Mouse (Mus musculus) spleen, postnatal 4 days (tissue): ENCODE results near the gene Stk11.

Experiments used
- DNase-seq, 2 experiments: peaks; one replicate each; pipeline ENCODE4 v3.0.0; 2022; ENCODE audit warnings: low spot score in 2 of 2

Gene Stk11

DNA sequence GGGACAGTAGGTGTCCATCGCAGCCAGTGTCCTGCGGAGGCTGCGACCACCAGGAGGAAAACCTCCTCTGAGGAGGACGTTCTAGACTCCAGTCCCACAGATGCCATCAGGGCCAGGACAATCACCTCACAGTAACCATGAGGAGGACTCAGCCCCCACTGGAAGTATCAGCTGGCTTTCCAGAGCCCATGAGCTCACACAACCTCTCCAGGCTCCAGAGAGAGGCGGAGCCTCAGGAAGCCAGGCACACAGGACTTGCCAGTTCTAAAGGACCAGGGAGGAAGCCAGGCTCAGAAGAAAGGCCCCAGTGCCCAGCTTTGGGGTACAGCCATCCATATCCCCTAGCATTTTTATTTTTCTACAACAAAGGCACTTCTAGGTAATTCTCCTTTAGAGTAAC is 20.1 kb upstream of the Stk11 start:
- no peak for DNase-seq

DNA sequence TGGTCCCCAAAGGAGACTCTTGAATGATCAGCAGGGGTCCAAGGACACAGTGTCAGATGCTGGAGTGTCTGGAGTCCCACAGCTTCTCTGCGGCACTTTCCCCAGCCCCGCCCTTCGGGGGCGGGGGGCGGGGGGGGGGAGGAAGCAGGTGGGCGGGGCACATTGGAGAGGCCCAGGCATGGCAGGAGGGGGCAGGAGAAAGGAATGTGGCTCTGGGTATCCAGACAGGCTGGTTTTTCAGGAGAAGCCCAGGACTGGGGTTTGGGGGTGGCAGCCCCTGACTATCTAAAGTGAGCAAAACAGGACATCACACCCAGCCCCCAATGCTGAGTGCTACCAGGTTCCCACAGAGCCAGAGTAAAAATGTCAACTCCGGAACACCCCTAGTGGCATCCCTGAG is 18.3 kb upstream of the Stk11 start:
- no peak for DNase-seq

DNA sequence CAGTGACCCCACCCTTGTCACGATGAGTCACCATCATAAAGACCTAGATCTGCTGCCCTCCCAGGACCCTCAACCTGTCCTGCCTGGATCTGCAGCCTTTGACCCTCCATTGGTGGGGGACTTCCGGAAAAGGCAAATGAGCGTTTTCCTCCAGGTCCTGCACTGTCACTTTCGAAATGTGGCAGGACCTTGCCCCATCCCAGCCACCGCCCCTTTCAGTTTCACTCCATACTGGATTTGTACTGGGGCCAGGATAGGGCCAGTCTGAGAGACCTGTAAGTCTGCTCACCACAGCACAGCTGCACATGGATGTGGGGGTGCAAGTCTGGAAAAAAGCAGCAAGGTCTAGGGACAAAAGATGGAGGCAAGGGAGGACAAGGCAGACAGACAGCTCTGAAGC is 17.0 kb upstream of the Stk11 start:
- DNase-seq = no peak

DNA sequence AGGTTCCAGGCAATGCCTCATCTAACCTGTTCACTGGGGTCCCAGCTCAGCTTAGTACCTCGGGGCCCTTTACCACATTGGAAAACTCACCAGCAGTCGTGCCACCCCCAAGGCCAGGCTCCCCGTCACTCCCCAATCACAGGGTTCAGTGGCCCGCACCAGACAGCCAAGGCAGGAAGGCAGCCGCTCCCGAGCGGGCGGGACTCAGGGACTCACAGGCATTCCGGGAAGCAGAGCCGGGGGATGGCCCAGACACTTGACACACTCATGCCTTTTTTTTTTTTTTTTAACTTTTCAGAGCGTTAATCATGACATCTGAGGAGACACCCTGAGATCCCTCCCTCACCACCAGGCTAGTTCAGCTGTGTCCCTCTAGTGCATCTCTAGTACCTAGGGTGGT is 14.6 kb upstream of the Stk11 start:
- no peak for DNase-seq

DNA sequence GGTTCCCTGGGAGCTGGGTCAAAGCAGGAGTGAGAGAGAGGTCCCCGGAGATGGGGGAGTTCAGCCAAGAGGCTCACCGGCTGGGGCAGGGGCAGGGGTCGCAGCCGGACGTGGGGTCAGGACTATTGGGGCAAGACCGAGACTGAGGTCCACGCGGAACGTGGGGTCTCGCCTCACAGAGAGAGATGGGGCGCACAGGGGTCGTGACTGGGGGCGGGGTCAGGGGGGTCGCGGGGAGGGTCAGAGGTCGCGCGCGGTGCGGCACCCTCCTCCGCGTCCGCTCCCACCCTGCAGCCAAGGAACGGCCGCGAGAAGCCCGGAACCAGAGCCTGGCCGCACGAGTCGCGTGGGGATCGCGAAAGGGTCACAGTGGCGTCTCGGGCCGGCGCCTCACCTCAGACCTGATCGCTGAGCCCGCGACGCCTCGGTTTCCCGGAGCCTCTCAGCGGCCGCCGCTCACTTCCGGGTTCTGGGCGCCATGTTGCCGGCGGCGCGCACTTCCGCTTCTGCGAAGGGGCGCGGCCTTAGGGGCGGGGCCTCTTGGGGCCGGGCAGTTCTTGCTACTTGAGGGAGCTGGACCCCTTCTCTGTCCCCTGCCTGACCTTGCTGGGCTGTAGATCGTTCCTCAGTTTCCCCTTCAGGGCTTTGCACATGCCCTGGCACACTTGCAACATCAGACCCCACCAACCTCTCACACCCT is 13.2 kb upstream of the Stk11 start:
- peak; percentile 92 to 96 for DNase-seq

DNA sequence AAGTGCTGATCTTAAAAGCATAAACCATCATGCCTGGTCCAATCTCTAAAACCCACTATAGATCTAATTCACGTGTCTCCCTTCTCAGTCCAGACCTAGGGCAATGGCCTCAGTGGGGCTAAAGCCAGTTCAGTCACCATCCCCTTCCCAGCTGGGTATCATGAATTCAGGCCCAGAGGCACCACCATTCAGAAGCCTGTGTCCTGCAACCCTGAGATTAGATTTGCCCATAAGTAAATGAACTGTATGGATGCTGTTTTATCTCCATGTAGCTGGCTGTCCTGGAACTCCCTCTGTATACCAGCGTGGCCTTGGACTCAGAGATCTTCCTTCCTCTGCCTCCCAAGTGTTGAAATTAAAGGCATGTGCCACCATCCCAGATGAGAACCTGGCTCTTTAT is 12.6 kb upstream of the Stk11 start:
- DNase-seq = no peak

DNA sequence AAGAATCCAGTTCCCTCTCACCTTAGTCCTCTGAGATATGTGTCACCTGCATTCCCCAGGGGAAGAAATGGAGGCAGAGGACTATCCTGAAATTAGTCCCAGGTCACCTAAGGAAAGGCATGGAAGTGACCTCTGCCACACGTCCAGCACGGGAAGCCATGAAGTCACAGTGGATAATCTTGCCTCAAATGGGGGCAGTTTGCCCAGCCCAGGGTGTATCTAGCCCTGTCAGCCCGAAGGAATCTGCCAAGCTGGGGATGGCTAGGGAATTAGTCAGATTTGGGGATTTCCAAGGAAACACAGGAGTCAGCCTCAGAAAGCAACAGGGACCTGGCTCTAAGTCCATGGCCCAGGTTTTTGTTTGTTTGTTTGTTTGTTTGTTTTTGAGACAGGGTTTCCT is 11.4 kb upstream of the Stk11 start:
- DNase-seq = no peak

DNA sequence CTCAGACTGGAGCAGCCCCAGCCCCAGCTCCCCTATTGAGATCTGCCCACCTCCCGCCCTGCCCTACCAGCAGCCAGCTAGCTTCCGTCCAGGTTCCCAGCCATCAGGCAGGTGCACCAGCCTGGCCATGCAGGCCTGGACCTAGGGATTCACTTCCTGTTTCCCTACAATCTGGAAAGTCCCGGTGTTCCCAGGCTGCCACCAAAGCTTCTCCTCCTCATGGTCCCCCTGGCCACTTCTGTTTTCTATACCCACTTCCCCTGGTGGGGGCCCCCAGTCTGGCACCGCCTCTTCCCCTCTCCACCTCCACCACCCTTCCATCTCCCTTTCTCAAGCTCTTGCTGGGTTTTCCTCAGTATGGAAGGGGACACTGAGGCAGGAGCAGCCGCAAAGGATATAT is 10.1 kb upstream of the Stk11 start, which contains the start of gene Sbno2:
Gene Sbno2 (minus strand): TSS at position 112 of the 400 bp plus-strand sequence.
- peak in 1 of 2 experiments; percentile 57 for DNase-seq

DNA sequence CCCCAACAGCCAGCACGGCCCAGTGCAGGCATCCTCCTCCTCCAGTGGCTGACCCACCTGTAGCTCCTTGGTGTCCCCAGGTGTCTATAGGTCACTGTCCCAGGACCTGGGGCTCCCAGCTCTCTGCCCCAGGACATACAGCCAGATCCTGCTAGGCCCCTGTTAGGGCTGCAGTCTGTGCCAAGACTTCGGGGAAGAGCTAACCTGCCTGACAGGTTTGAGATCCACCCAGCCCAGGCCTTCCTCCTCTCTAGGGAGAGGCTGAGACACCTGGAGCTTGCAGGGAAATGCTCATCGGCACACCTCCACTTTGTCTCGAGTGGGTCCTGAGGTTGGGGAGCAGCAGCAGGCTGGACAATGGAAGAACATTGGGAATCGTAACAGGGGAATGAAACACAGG is 9.7 kb upstream of the Stk11 start:
- DNase-seq = no peak

DNA sequence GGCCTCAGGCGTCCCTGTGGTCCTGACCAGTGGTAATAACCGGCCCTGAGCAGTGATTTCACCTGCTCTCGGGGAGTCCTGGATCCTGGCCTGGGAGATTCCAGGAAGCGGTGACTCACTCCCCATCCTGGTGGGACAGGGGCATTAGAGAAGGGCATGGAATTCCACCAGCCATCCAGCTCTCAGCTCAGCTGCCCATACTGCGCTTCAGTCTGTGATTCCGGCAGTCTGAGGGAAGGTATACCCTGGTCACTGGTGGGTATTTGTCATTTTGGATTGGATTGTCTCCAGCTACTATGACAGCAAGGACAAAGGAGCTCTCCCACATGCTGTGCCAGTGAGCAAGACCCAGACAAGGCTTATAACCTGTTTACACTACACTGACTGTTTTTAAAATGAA is 7.9 kb upstream of the Stk11 start:
- no peak for DNase-seq

DNA sequence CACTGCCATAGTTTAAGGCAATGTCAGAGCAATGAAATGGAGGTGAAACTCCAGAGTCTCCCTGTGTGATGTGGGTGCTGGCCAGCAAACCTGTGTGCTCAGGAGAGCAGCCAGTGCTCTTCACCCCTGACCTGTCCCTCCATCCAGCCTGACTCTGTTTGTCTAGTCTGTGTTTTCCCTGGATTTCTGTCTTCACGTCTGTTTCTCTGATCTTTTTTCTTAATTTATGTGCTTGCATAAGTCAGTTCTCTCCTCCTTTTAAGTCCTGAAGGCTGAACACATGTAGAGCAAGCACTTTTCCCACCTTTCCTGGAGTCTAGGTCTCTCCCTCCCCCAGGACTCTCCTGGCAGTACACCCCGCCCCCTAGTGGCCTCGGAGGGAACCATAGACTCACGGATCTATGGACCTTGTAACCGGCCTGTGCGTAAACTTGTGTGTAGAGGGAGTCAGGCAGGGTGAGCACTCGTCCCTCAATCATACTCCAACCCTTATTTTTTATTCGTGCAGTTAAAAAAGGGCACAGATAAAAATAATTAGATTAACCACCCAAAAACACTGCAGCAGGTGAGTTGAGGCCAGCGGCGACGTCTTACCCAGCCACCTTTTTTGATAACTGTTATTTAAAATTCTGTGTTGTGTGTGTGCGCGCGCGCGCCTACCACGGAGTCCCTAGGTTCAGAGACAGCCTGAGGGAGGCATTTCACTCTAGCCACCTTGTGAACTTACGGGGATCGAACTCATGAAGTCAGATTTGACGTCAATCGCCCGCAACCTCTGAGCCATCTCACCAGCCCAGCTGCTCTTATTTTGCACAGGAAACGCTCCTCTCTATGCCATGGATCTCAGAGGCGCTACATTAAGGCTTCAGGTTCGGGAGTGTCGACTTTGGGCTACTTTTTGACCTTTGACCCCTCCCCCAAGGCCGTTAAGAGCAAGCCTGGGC is 990 bp upstream of the Stk11 start:
- peak; percentile 95 to 98 for DNase-seq

DNA sequence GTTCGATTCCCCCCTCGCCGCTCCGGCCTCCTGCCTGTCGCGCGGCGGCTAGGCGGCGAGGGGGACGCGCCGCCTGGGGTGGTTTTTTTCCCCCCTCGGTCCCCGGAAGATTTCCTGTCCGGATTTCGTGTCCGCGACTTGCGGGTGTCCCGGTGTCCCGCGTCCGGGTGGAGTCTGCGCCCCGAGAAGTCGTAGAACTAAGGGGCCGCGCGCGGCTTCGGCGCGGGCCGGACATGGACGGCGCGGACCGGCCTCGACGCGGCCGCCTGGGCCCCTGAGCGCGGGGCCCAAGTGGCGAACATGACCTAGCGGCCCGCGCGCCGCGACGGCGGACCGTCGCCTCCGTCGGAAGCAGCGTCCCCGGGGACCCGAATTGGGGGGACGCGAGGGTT is 337 bp downstream of the Stk11 start:
- DNase-seq = no peak

DNA sequence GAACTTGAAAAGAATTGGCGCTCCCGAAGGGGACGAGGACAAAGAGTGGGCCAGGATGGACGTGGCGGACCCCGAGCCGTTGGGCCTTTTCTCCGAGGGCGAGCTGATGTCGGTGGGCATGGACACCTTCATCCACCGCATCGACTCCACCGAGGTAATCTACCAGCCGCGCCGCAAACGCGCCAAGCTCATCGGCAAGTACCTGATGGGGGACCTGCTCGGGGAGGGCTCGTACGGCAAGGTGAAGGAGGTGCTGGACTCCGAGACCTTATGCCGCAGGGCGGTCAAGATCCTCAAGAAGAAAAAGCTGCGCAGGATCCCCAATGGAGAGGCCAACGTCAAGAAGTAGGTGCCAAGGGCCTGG is 942 bp downstream of the Stk11 start:
- peak; percentile 55 to 83 for DNase-seq

DNA sequence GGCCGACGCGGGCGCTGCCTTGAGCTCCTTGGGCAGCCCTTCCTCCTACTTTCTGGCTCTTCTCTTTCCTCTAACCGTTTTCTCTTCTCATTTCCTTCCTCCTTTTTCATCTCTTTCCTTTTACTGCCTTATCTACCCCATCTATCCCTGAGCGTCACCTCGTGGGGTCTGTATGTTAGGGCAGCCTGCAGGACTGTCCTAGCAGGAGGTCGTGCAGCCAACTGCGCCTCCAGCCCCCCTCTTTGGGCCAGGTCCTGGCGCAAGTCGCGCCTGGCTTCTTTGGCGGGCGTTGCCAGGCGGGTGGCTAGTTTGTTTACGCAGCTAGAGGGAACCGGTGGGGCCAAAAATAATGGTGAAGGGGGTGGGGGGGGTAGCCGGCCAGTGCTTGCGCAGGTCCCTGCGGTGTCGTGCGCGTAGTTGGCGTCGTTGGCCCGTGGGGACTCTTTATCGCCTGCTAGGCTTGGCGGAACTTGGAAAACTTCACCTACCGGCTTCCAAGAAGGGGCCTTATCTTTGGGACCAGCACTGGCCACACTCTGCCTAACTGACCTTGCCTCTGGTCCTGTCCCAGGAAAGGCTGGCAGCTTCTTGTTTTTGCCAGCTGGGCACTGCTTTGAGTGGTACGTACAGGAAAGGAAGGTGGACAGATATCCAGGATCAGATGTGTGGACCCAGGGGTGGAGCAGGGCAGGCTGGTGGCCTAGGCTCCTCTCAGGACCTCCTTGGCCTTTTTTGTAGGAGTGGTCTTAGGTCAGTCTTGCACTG is 1.5 kb downstream of the Stk11 start:
- peak in 1 of 2 experiments; percentile 60 for DNase-seq

DNA sequence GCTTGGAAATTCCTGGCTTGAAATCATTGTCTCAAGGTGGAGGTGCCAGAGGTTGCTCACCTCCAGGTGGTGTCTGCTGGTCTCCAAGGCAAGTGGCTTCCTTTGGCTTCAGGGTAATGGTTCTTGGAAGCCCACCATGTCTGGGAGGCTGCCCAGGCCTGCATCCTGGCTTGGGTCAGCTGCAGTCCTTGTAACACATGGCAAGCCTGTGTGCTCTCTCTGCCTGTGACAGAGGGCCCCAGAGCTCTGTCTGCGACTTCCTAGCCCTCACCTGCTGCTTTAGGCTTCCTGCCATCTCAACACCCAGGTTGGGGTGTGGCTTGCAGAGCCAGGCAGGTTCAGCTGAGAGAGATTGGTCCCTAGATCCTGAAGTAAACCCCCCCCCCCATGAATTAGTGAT is 2.1 kb downstream of the Stk11 start:
- DNase-seq = no peak

DNA sequence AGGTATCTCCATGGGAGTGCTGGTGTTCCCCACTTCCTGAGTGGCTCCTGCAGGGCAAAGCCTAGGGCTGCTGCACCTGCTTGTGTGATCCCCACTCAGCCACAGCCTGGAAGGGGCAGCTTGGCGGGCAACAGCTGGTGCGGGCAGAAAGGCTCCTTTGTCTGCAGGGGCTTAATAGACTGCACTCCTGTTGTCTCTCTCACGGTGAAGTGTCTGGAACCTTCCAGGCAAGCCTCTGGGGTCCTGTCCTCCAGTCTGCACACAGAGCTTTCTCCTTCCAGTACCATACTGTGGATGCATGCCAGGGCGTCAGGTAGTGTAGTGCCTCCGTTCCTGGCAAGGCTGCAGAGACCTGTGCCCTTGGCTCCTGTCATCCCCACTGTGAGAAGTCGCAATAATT is 2.9 kb downstream of the Stk11 start:
- DNase-seq = no peak

DNA sequence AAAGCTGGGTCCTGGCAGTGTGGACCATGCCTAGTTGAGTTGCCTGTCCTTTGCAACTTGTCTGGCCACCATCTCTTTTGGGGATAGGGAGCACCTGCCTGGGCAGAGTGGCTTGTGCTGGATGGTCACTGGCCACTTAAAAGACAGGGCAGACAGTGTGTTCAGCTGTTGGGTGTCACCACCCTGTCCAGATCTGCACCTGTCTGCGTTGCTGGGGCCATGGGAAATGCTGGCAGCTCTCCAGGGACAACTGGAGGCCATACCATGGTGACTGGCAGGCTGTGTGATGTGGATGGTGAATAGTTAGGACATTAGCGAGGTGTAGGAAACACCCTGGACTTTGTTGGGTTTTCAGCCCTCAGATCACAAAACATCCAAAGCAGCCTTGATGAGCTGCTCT is 4.5 kb downstream of the Stk11 start:
- no peak for DNase-seq

DNA sequence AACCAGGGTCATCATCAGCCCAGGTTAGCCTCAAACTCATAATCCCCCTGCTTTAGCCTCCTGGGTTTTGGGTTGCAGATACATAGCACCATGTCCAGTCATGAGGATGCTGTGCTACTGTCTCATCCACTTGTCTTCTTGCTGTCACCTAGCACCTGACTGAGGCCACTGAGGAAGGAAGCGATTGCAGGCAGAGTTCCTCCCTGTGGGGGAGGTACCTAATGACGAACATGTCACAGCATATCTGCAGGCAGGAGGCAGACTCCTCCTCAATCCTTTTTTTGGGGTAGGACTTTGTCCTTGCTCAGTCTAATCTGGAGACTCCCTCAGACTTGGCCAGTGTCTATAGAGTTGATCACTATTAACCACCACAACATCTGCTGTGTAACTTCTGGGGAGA is 6.0 kb downstream of the Stk11 start:
- no peak for DNase-seq

DNA sequence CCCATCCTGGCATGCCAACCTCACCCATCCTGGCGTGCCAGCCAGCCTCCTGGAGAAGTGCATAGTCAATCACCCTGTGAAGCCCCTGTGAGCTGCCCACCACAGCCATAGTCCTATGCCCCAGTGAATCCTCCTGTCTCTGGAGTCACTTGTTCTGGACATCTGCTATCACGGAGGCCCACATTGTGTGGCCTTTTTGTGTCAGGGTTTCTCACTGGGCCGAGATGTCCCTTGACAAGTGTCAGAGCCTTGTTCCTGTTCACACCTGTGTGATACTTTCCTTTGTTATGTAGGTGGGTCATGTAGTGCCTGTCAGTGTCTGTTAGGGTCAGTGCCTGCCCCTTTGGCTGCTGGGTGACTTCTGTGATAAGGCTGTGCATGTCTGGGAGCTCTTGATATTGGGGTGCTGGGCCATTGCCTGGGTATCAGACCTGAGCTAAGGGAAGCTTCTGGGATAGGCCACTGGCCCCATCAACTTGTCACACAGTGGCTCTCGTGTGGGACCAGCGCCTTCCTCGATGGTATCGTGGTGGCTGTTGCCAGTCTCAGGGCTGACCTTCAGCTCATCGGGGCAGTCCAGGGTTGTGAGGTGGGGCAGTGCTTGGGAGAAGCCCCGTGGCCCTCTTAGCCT is 8.4 kb downstream of the Stk11 start:
- DNase-seq = peak; percentile 55 to 72

DNA sequence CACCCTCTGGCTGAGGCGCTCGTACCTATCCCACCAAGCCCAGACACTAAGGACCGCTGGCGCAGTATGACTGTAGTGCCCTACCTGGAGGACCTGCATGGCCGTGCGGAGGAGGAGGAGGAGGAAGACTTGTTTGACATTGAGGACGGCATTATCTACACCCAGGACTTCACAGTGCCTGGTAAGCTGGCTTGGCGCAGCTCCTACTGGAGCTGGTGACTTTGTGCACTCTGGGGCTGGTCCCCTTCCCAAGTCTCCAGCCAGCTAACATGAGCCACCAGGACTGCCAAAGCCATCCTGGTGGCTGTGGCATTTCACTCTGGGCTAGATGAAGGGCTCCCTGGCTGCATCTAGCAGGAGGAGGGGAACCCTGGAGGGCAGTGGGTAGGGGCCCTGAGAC is 12.3 kb downstream of the Stk11 start:
- no peak for DNase-seq

DNA sequence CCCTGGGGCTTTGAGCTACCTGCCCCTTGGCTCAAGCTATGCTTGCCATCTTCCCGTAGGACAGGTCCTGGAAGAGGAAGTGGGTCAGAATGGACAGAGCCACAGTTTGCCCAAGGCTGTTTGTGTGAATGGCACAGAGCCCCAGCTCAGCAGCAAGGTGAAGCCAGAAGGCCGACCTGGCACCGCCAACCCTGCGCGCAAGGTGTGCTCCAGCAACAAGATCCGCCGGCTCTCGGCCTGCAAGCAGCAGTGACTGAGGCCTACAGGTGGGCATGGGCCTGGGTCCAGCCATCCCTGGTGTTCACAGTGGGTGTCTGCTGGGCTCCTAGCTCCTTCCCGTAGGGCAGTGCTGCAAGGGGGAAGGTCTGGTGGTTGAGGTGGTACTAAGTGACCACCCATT is 14.2 kb downstream of the Stk11 start:
- DNase-seq = no peak
